ENCODE assay signal across 10 mouse cellular contexts in the genomic region with DNA sequence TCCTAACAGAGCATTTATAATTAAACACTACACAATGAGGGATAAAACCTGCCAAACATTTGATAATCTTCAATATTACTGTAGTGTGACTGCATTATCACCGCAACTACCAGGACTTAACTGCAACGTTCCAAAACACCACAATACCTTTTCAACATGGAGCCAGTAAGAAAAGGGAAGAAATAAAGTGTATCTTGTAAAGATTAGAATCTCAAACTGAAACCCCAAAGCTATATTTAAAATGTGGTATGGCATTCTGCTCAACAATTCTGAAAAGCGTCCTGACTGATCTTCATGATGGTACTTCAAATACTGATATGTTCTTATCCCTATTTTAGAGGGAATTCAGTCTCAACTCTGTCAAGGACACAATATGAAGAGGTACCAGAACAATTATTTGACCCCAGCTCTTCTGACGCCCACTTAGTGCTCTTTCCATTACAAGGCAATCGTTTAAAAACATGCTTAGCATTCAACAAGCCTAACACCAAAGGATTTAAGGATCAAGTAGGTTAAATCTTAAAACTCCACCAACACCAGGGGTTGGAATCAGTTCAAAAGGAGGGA. TPM values are rescaled to one million over a fixed set of nuclear protein-coding genes. Genes with fewer than 3 reads are reported as not detected.
DNase-seq lines count a peak whose midpoint lies in the region; ATAC-seq and TF ChIP-seq lines count a peak whose summit lies in the region.
"Had no signal": no experiment of that assay in that cellular context is flagged by ENCODE, and none has a peak within 500 bp of the region (broad histone marks: within the 10 kb centered on the region; RNA-seq: fewer than 3 reads in every experiment).

No protein-coding gene starts in this region.

- TF ChIP-seq EP300 in MEL (IDR thresholded peaks at IDR 0.05; ENCODE audit: low read depth in 1 of 2, low read length in 2 of 2) = peak; percentile 54 to 66; a peak in 1 of 4 replicates

- H3K9ac ChIP-seq in heart, embryonic 11.5 days (ENCODE audit: low read depth, low read length) = no peak overlapping the region
- H3K9ac ChIP-seq in MEL (ENCODE audit: control insufficient read depth, low read depth, low read length, poor library complexity, severe bottlenecking) = peak overlapping the region; percentile 16
- H3K9ac ChIP-seq in hindbrain, embryonic 13.5 days = peak overlapping the region; percentile 92; the same call in 1 of the 2 replicates
- no peak overlapping the region for H3K9ac ChIP-seq in midbrain, embryonic 11.5 days (ENCODE audit: low read length)

- ATAC-seq in heart, embryonic 11.5 days (replicated peaks; ENCODE audit: insufficient number of reproducible peaks, low FRiP score, low TSS enrichment) = no peak
- no peak for ATAC-seq in hindbrain, embryonic 13.5 days (ENCODE audit: low FRiP score)
- no peak for ATAC-seq in midbrain, embryonic 11.5 days (ENCODE audit: low FRiP score)

- no peak for TF ChIP-seq RAD21 in MEL (IDR thresholded peaks at IDR 0.05; ENCODE audit: low read depth, low read length)

- H3K27ac ChIP-seq in heart, embryonic 11.5 days (ENCODE audit: low read depth, low read length) = no peak overlapping the region
- peak overlapping the region; percentile 70 for H3K27ac ChIP-seq in MEL (ENCODE audit: control insufficient read depth, low read depth, low read length)
- H3K27ac ChIP-seq in hindbrain, embryonic 13.5 days = no peak overlapping the region
- H3K27ac ChIP-seq in midbrain, embryonic 11.5 days (ENCODE audit: low read depth, low read length) = no peak overlapping the region

- 53% methylated on average over 5 of the region's 5 CpGs for WGBS in heart, embryonic 11.5 days (ENCODE audit: insufficient replicate concordance)
- WGBS in hindbrain, embryonic 13.5 days = 61% methylated on average over 5 of the region's 5 CpGs
- WGBS in midbrain, embryonic 11.5 days = 47% methylated on average over 5 of the region's 5 CpGs

- TF ChIP-seq POLR2A in MEL (IDR thresholded peaks at IDR 0.05; ENCODE audit: control insufficient read depth in 1 of 2, insufficient read depth in 1 of 2, low read depth in 1 of 2, low read length in 2 of 2, poor library complexity in 1 of 2) = no peak

- H3K4me3 ChIP-seq in heart, embryonic 11.5 days (ENCODE audit: low read depth, low read length) = peak overlapping the region; percentile 82
- peak overlapping the region; percentile 16 to 90; a peak in 3 of 4 replicates for H3K4me3 ChIP-seq in MEL (ENCODE audit: control insufficient read depth in 1 of 2, insufficient read depth in 1 of 2, low read depth in 2 of 2, low read length in 2 of 2)
- peak overlapping the region; percentile 85 for H3K4me3 ChIP-seq in hindbrain, embryonic 13.5 days
- H3K4me3 ChIP-seq in midbrain, embryonic 11.5 days (ENCODE audit: low read depth, low read length) = no peak overlapping the region

- H3K4me2 ChIP-seq in heart, embryonic 11.5 days = peak overlapping the region; percentile 85
- peak overlapping the region; percentile 81 for H3K4me2 ChIP-seq in hindbrain, embryonic 13.5 days
- no peak overlapping the region for H3K4me2 ChIP-seq in midbrain, embryonic 11.5 days

- TF ChIP-seq CTCF in MEL (IDR thresholded peaks at IDR 0.05 in 2 of 3, conservative IDR thresholded peaks at IDR 0.05 in 1 of 3; ENCODE audit: control insufficient read depth in 1 of 3, insufficient read depth in 1 of 3, low read depth in 2 of 3, low read length in 3 of 3, poor library complexity in 1 of 3, severe bottlenecking in 1 of 3) = no peak

- H3K36me3 ChIP-seq in heart, embryonic 11.5 days (ENCODE audit: control insufficient read depth, insufficient read depth, low read length) = no peaks in the 10 kb centered on the region
- H3K36me3 ChIP-seq in MEL (ENCODE audit: control insufficient read depth in 1 of 2, insufficient read depth in 2 of 2, low read length in 2 of 2) = peaks cover 0 to 17% of the 10 kb centered on the region in 2 experiments; a peak in 2 of 4 replicates
- no peaks in the 10 kb centered on the region for H3K36me3 ChIP-seq in hindbrain, embryonic 13.5 days
- H3K36me3 ChIP-seq in midbrain, embryonic 11.5 days (ENCODE audit: control insufficient read depth, insufficient read depth, low read length) = no peaks in the 10 kb centered on the region

- no peaks in the 10 kb centered on the region; the same call in 1 of the 2 replicates for H3K27me3 ChIP-seq in heart, embryonic 11.5 days (ENCODE audit: control insufficient read depth, insufficient read depth, low read length)
- H3K27me3 ChIP-seq in MEL (ENCODE audit: control insufficient read depth in 1 of 2, insufficient read depth in 2 of 2, low read length in 2 of 2) = peaks cover 6 to 13% of the 10 kb centered on the region in 2 experiments
- H3K27me3 ChIP-seq in hindbrain, embryonic 13.5 days = peaks cover 25% of the 10 kb centered on the region
- peaks cover 20% of the 10 kb centered on the region for H3K27me3 ChIP-seq in midbrain, embryonic 11.5 days (ENCODE audit: control insufficient read depth, insufficient read depth, low read length)

- H3K4me1 ChIP-seq in heart, embryonic 11.5 days (ENCODE audit: control insufficient read depth, insufficient read depth, low read length) = peaks cover 12% of the 10 kb centered on the region; the same call in 1 of the 2 replicates
- H3K4me1 ChIP-seq in MEL (ENCODE audit: control insufficient read depth in 1 of 2, insufficient read depth in 2 of 2, low read length in 2 of 2) = peaks cover 4 to 14% of the 10 kb centered on the region in 2 experiments; a peak in 3 of 4 replicates
- H3K4me1 ChIP-seq in hindbrain, embryonic 13.5 days (replicated peaks) = peaks cover 23% of the 10 kb centered on the region
- peaks cover 3% of the 10 kb centered on the region; the same call in 1 of the 2 replicates for H3K4me1 ChIP-seq in midbrain, embryonic 11.5 days (ENCODE audit: control insufficient read depth, insufficient read depth, low read length)

- intact Hi-C loops in heart, postnatal 36 days (cut with DNase I) = loop anchor here (5.0 kb wide), 1 partner anchor 36 kb away; no protein-coding TSS in a partner anchor

- no peaks in the 10 kb centered on the region for H3K9me3 ChIP-seq in heart, embryonic 11.5 days (replicated peaks; ENCODE audit: control insufficient read depth, low read length)
- H3K9me3 ChIP-seq in MEL (replicated peaks; ENCODE audit: insufficient read depth, low read length) = no peaks in the 10 kb centered on the region
- H3K9me3 ChIP-seq in hindbrain, embryonic 13.5 days = no peaks in the 10 kb centered on the region
- H3K9me3 ChIP-seq in midbrain, embryonic 11.5 days (ENCODE audit: control insufficient read depth, low read length) = no peaks in the 10 kb centered on the region

- no peak for DNase-seq in heart, postnatal 36 days
- peak; percentile 64 for DNase-seq in MEL (ENCODE audit: low read depth, low spot score)
- peak; percentile 92 for DNase-seq in midbrain, embryonic 11.5 days (ENCODE audit: low spot score, missing footprints)
- DNase-seq in adrenal gland, adult (ENCODE audit: inconsistent age in 2 of 2, low spot score in 1 of 2) = no peak
- no peak for DNase-seq in right cerebral cortex, adult 18-20 months
- DNase-seq in spleen, postnatal 4 days (ENCODE audit: low spot score in 2 of 2) = no peak
- DNase-seq: kidney, adult 11 months; thymus, postnatal 25 days had no signal

- H3K79me2 ChIP-seq in MEL (ENCODE audit: control insufficient read depth, insufficient read depth, low read length, poor library complexity) = no peaks in the 10 kb centered on the region; the same call in 1 of the 2 replicates

TF ChIP-seq in MEL, 35 proteins besides CTCF, POLR2A, EP300 and RAD21:
- TF ChIP-seq ETS1 (IDR thresholded peaks at IDR 0.05; ENCODE audit: low read depth, low read length) (peak; percentile 44), BHLHE40 (IDR thresholded peaks at IDR 0.05; ENCODE audit: borderline replicate concordance, low read depth, low read length) (peak; percentile 21; the same call in 1 of the 2 replicates), TCF12 (IDR thresholded peaks at IDR 0.05; ENCODE audit: low read depth, low read length) (peak; percentile 38; the same call in 1 of the 2 replicates), SMC3 (IDR thresholded peaks at IDR 0.05; ENCODE audit: low read depth, low read length) (no peak), UBTF (IDR thresholded peaks at IDR 0.05; ENCODE audit: borderline replicate concordance, insufficient read depth, low read depth, low read length) (no peak), MEF2A (IDR thresholded peaks at IDR 0.05; ENCODE audit: extremely low read depth, insufficient replicate concordance, low read depth, low read length, poor library complexity, severe bottlenecking) (no peak), GABPA (IDR thresholded peaks at IDR 0.05; ENCODE audit: low read depth, low read length) (no peak), RCOR1 (IDR thresholded peaks at IDR 0.05; ENCODE audit: low read depth, low read length) (no peak; the same call in 1 of the 2 replicates), CHD2 (IDR thresholded peaks at IDR 0.05; ENCODE audit: low read length) (no peak), MAZ (IDR thresholded peaks at IDR 0.05; ENCODE audit: low read depth, low read length) (no peak), ZMIZ1 (IDR thresholded peaks at IDR 0.05; ENCODE audit: low read depth, low read length) (no peak), TBP (IDR thresholded peaks at IDR 0.05; ENCODE audit: low read depth, low read length) (0 out of 2 replicates have a peak, but pooled peaks have one; percentile 19), NELFE (IDR thresholded peaks at IDR 0.05; ENCODE audit: low read depth, low read length) (no peak), GATA1 (IDR thresholded peaks at IDR 0.05; ENCODE audit: low read depth, low read length) (peak; percentile 74; the same call in 1 of the 2 replicates), KAT2A (conservative IDR thresholded peaks at IDR 0.05; ENCODE audit: low read depth, low read length) (no peak), ELF1 (IDR thresholded peaks at IDR 0.05; ENCODE audit: low read depth, low read length) (no peak), MAFK (IDR thresholded peaks at IDR 0.05; ENCODE audit: borderline replicate concordance, low read depth, low read length) (no peak), MYB (IDR thresholded peaks at IDR 0.05; ENCODE audit: low read depth, low read length) (peak; percentile 29; the same call in 1 of the 2 replicates), SIN3A (IDR thresholded peaks at IDR 0.05; ENCODE audit: low read length) (0 out of 2 replicates have a peak, but pooled peaks have one; percentile 61), MAX (IDR thresholded peaks at IDR 0.05; ENCODE audit: low read length) (peak; percentile 10; the same call in 1 of the 2 replicates)

RNA-seq across cellular contexts. Expression of a gene that starts 1.5 kb away (rescaled TPM):
- polyA plus RNA-seq in heart, embryonic 11.5 days (2014; fragmentation: Nextera tagmentation; extraction: Ambion mirVana) = 15.8 and 16.5 TPM in 2 replicates
- 10 to 100 TPM; 19.7 to 20.3 TPM for total RNA-seq in heart, postnatal 36 days (2021)
- total RNA-seq in MEL (2012; rRNA removed) = 1.5 and 2.0 TPM in 2 replicates
- polyA plus RNA-seq in MEL (2012; ENCODE audit: insufficient read depth in 1 of 2, insufficient read length in 2 of 2, low read depth in 1 of 2, low replicate concordance in 2 of 2, missing spikeins in 1 of 2) = 1 to 10 TPM in 1 of 2 experiments, not detected in 1; 8.7 TPM
- 23.0 and 25.5 TPM in 2 replicates for polyA plus RNA-seq in hindbrain, embryonic 13.5 days (2015; fragmentation: Nextera tagmentation; extraction: Ambion mirVana)
- 4.9 and 6.3 TPM in 2 replicates for polyA plus RNA-seq in midbrain, embryonic 11.5 days (2014; fragmentation: Nextera tagmentation; extraction: Ambion mirVana)

Comparison
In these comparisons a context has a peak if more than half of its experiments do, and no peak if none do; other contexts are left out.
1. H3K9ac ChIP-seq: peak in MEL (single experiment) and hindbrain, embryonic 13.5 days (single experiment); none in heart, embryonic 11.5 days (single experiment) and midbrain, embryonic 11.5 days (single experiment).
2. DNase-seq: peak in MEL (single experiment) and midbrain, embryonic 11.5 days (single experiment); none in heart, postnatal 36 days (0 of 2), adrenal gland, adult (0 of 2), right cerebral cortex, adult 18-20 months (single experiment) and spleen, postnatal 4 days (0 of 2).